Mouse (Mus musculus) thymus, adult 18-20 months (tissue): Measurements from ENCODE around the gene Adamts17.

Source experiments
- DNase-seq, 2 experiments: peaks; one replicate each; pipeline ENCODE4 v3.0.0; 2022; ENCODE audit warnings: mixed read lengths in 2 of 2

The Adamts17 gene

GRCm38 (mm10) chr7:67110551-67111159, 271.1 kb downstream of the Adamts17 start:
- DNase-seq: no peak

- no peak for DNase-seq
Observed at GRCm38 (mm10) chr7:67112495-67113216, 273.1 kb downstream of the Adamts17 start.

GRCm38 (mm10) chr7:67114056-67114455, 274.5 kb downstream of the Adamts17 start:
- no peak for DNase-seq

DNA sequence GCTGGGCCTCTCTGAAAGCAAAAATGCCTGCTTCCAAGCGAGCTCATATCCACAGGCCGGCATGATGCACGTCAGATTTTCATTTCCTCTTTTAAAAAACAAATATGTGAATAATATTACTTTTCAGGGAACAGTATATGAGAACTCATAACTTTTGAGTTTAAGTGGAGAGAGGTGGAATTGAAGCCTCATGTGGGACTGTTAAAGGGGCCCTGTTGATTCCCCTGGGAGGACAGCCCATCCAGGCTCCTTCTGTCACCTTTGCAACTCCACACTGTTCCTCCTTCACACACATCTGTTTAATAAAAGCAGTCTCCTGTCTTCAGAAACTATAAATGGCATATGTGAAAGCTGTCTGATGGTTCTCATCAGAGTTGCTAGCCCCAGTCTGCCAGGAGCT, 275.5 kb downstream of the Adamts17 start:
- no peak for DNase-seq

GRCm38 (mm10) chr7:67135140-67135539, 295.6 kb downstream of the Adamts17 start:
- DNase-seq: no peak

DNA sequence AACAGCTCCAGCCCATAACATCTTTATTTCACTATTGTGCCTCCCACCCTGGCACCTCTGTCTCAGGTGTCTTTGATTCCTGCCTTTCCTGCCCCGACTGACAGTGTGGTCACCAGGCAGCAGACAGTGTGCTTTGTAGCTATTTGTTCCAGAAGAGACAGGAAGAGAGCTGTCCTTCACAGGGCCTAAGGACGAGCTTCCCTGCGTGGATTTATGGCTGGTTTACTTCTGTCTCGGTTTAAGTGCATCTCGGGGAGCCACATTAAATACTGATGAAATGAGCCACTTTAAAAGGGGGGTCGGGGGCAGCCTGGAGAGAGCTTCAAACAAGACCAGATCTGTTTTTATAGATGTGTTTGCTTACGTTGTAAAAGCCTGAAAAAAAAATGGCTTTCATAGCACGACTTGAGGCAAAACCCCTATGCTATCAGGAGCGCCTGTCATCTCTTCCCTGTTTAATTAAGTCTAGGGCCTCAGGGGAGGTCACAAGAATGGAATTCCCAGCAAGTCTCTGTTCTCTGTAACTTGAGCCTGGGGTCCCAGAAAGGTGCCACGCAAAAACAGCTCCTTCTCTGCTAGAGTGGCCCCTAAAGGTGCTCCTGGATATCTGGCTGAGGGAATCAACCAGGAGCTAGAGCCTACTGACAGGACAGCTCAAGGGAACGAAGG, 302.9 kb downstream of the Adamts17 start:
- DNase-seq: no peak

DNA sequence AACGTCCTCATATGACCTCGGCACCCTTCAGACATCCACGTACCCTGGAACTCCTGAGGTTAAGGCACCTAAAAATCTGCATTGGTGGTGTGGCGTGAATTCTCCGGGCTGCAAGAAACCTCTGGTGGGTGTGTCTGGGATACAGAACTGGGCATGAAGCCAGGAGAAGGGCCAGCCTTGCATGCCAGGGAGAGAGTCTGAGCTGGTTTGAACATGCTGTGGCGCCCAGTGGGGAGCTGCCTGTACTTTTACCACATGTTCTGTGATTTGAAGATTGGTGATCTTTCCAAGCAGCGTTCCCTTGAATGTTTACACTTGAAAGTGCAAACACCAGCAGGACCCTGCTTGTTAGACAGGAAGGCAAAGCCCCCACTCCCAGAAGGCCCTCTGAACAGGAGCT, 306.2 kb downstream of the Adamts17 start:
- DNase-seq: no peak

GRCm38 (mm10) chr7:67146151-67146550, 306.6 kb downstream of the Adamts17 start:
- no peak for DNase-seq

DNA sequence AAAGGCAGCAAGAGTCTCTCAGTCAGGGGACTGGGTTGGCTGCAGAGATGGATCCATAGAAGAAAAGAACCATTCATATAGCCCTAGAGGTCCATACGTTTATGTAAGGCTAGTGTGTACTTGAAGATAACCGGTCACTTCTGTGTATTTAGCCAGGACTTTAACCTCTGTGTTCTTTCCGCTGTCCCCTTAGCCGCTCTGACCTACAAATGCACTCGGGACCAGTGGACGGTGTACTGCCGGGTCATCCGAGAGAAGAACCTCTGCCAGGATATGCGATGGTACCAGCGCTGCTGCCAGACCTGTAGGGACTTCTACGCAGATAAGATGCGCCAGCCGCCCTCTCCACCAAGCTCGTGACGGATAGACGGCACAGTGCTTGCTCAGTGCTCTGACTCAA, 310.2 kb downstream of the Adamts17 start:
- no peak for DNase-seq

GRCm38 (mm10) chr7:67152626-67153025, 313.1 kb downstream of the Adamts17 start:
- DNase-seq: no peak

DNA sequence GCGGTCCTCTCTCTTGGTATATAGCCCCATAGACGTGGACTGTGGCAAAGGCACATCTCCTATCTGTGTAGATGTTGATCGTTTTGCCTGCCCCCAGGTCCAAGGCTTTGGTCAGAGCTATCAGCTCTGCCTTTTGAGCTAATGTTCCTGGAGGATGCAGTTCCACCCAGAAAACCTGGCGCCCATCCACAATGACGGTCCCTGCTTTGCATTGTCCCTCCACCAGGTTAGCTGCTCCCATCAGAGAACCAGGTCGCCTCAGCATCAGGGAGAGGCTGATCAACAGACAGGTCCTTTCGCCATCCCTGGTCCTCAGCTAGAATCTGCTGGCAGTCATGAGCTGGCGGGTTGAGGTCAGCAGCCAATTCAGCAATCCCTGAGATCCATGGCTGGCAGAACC, 322.6 kb downstream of the Adamts17 start:
- DNase-seq: no peak

- no peak for DNase-seq
Observed at GRCm38 (mm10) chr7:67168288-67168687, 328.8 kb downstream of the Adamts17 start.

- DNase-seq: no peak
Observed at GRCm38 (mm10) chr7:67168763-67169569, 329.4 kb downstream of the Adamts17 start.

GRCm38 (mm10) chr7:67173522-67174195, 334.1 kb downstream of the Adamts17 start:
- no peak for DNase-seq

- DNase-seq: no peak
Observed at GRCm38 (mm10) chr7:67183786-67184185, 344.3 kb downstream of the Adamts17 start.

- DNase-seq: peak; percentile 9 to 35
Observed at GRCm38 (mm10) chr7:67199412-67199811, 359.9 kb downstream of the Adamts17 start.
